Mouse (Mus musculus) midbrain, embryonic 12.5 days (tissue): Measurements from ENCODE around the gene Tmem262. TPM values are rescaled to one million over a fixed set of nuclear protein-coding genes. Genes with fewer than 3 reads are reported as not detected.

Source experiments
- ATAC-seq: fragments of 200-750 bp; cut with Nextera tagmentation; 2 replicates; pipeline ENCODE4 v1.8.0; 2017; ENCODE audit warnings: low read depth, moderate TSS enrichment, moderate library complexity; ENCODE audit not compliant: low FRiP score
- H3K27ac ChIP-seq: fragments of 300-500 bp; sonication (generic); replicated peaks from 2 replicates; pipeline ENCODE4 v1.5.1; 2016; ENCODE audit warnings: mild to moderate bottlenecking
- H3K27me3 ChIP-seq: fragments of 300-500 bp; sonication (generic); 2 replicates; pipeline ENCODE4 v1.6.1; 2016; ENCODE audit warnings: mild to moderate bottlenecking
- H3K36me3 ChIP-seq: fragments of 300-500 bp; sonication (generic); 2 replicates; pipeline ENCODE4 v1.6.1; 2016
- H3K4me1 ChIP-seq: fragments of 300-500 bp; sonication (generic); 2 replicates; pipeline ENCODE4 v1.6.1; 2016
- H3K4me2 ChIP-seq: fragments of 300-500 bp; sonication (generic); replicated peaks from 2 replicates; pipeline ENCODE4 v1.6.1; 2016; ENCODE audit warnings: mild to moderate bottlenecking, moderate library complexity
- H3K4me3 ChIP-seq: fragments of 300-500 bp; sonication (generic); 2 replicates; pipeline ENCODE4 v1.5.1; 2016; ENCODE audit warnings: mild to moderate bottlenecking
- H3K9ac ChIP-seq: fragments of 300-500 bp; sonication (generic); replicated peaks from 2 replicates; pipeline ENCODE4 v1.6.1; 2016; ENCODE audit warnings: mild to moderate bottlenecking, moderate library complexity
- H3K9me3 ChIP-seq: fragments of 300-500 bp; sonication (generic); 2 replicates; pipeline ENCODE4 v1.6.1; 2016; ENCODE audit warnings: mild to moderate bottlenecking
- WGBS: fragments of 180-500 bp; shearing (Covaris S2); methylation state at CpG from one replicate; pipeline ENCODE4 v1.1.7; 2016; 5-methylcytosine and 5-hydroxymethylcytosine counted together
- polyA plus RNA-seq: library from polyadenylated mRNA; unstranded; fragments of >200 nt; fragmentation: Nextera tagmentation; extraction: Ambion mirVana; gene quantifications from 2 replicates; pipeline ENCODE4 v1.2.1, GENCODE M21; 2016

Tmem262 gene
- polyA plus RNA-seq, 1 experiment from 2014 or later, result not detected

- H3K4me2 ChIP-seq, result no peak within 1 kb of the TSS
- H3K4me3 ChIP-seq, result no peak within 1 kb of the TSS
- no peak for ATAC-seq
- H3K9ac ChIP-seq, result no peak within 1 kb of the TSS
- peaks cover 43% of the 10 kb centered on the region for H3K36me3 ChIP-seq
- no peak within 1 kb of the TSS for H3K27ac ChIP-seq
- no peaks in the 10 kb centered on the region for H3K27me3 ChIP-seq
- 89% methylated on average over 9 of the region's 9 CpGs for WGBS
- peaks cover 30% of the 10 kb centered on the region for H3K4me1 ChIP-seq
- H3K9me3 ChIP-seq, result no peaks in the 10 kb centered on the region
Observed at GRCm38 (mm10) chr19:6082156-6082555, 2.3 kb downstream of the Tmem262 start, which contains the start of gene Gm28374. Gm28374 (minus strand) TSS chr19:6082256.

GRCm38 (mm10) chr19:6084478-6085248 is 4.8 kb downstream of the Tmem262 start, which contains the start of the genes Zfpl1 and Cdca5:
Zfpl1 (minus strand) TSS chr19:6084956.
Cdca5 (plus strand) TSS chr19:6084983.
- H3K9me3 ChIP-seq, result no peaks in the 10 kb centered on the region
- peak within 1 kb of the TSS; percentile 79 for H3K4me3 ChIP-seq
- WGBS, result under 1% methylated on average over 58 of the region's 58 CpGs
- peak within 1 kb of the TSS; percentile 81 for H3K9ac ChIP-seq
- peak; percentile 90 for ATAC-seq
- H3K27ac ChIP-seq, result 0 out of 2 replicates have a peak within 1 kb of the TSS, but pooled peaks have one; percentile 49
- H3K4me1 ChIP-seq, result peaks cover 26% of the 10 kb centered on the region
- H3K36me3 ChIP-seq, result peaks cover 62% of the 10 kb centered on the region
- H3K4me2 ChIP-seq, result peak within 1 kb of the TSS; percentile 89
- no peaks in the 10 kb centered on the region for H3K27me3 ChIP-seq

- Histone ChIP-seq H3K4me1 (peaks cover 26% of the 10 kb centered on the region), H3K4me2 (peak overlapping the region; percentile 89), H3K27ac (0 out of 2 replicates have a peak overlapping the region, but pooled peaks have one; percentile 49), H3K36me3 (peaks cover 61% of the 10 kb centered on the region), H3K9me3 (no peaks in the 10 kb centered on the region), H3K27me3 (no peaks in the 10 kb centered on the region), H3K9ac (peak overlapping the region; percentile 56), H3K4me3 (peak overlapping the region; percentile 79)
- under 1% methylated on average over 17 of the region's 17 CpGs for WGBS
- ATAC-seq, result peak; percentile 64
Observed at GRCm38 (mm10) chr19:6085417-6085879, 5.6 kb downstream of the Tmem262 start.

- Histone ChIP-seq H3K27me3 (no peaks in the 10 kb centered on the region), H3K9me3 (no peaks in the 10 kb centered on the region), H3K4me1 (peaks cover 20% of the 10 kb centered on the region), H3K4me2 (no peak overlapping the region), H3K27ac (no peak overlapping the region), H3K4me3 (no peak overlapping the region), H3K9ac (no peak overlapping the region), H3K36me3 (peaks cover 64% of the 10 kb centered on the region)
- 93% methylated on average over 13 of the region's 13 CpGs for WGBS
- no peak for ATAC-seq
Observed at GRCm38 (mm10) chr19:6088841-6089240, 9.0 kb downstream of the Tmem262 start.

- Histone ChIP-seq H3K36me3 (peaks cover 54% of the 10 kb centered on the region), H3K9ac (no peak within 1 kb of the TSS), H3K27ac (no peak within 1 kb of the TSS), H3K27me3 (no peaks in the 10 kb centered on the region), H3K9me3 (no peaks in the 10 kb centered on the region), H3K4me3 (no peak within 1 kb of the TSS), H3K4me1 (no peaks in the 10 kb centered on the region), H3K4me2 (no peak within 1 kb of the TSS)
- 95% methylated on average over 7 of the region's 7 CpGs for WGBS
- ATAC-seq, result no peak
Observed at GRCm38 (mm10) chr19:6094119-6094518, 14.3 kb downstream of the Tmem262 start, which contains the start of gene AC131692.1. AC131692.1 (plus strand) TSS chr19:6094419.

GRCm38 (mm10) chr19:6097847-6098246 is 18.0 kb downstream of the Tmem262 start:
- Histone ChIP-seq H3K4me1 (no peaks in the 10 kb centered on the region), H3K27ac (no peak overlapping the region), H3K9ac (no peak overlapping the region), H3K4me2 (no peak overlapping the region), H3K9me3 (no peaks in the 10 kb centered on the region), H3K4me3 (no peak overlapping the region), H3K27me3 (no peaks in the 10 kb centered on the region), H3K36me3 (peaks cover 27% of the 10 kb centered on the region)
- no peak for ATAC-seq
- 89% methylated on average over 3 of the region's 3 CpGs for WGBS

GRCm38 (mm10) chr19:6101186-6101585 is 21.4 kb downstream of the Tmem262 start:
- no peak overlapping the region for H3K4me3 ChIP-seq
- WGBS, result 83% methylated on average over 6 of the region's 6 CpGs
- H3K36me3 ChIP-seq, result peaks cover 5% of the 10 kb centered on the region; the same call in 1 of the 2 replicates
- H3K4me2 ChIP-seq, result no peak overlapping the region
- no peaks in the 10 kb centered on the region for H3K4me1 ChIP-seq
- H3K9me3 ChIP-seq, result no peaks in the 10 kb centered on the region
- H3K9ac ChIP-seq, result no peak overlapping the region
- H3K27me3 ChIP-seq, result no peaks in the 10 kb centered on the region
- no peak for ATAC-seq
- no peak overlapping the region for H3K27ac ChIP-seq

- H3K9me3 ChIP-seq, result no peaks in the 10 kb centered on the region
- no peaks in the 10 kb centered on the region for H3K27me3 ChIP-seq
- no peak overlapping the region for H3K27ac ChIP-seq
- H3K4me2 ChIP-seq, result no peak overlapping the region
- no peak for ATAC-seq
- peaks cover 2% of the 10 kb centered on the region; the same call in 1 of the 2 replicates for H3K36me3 ChIP-seq
- no peaks in the 10 kb centered on the region for H3K4me1 ChIP-seq
- no peak overlapping the region for H3K4me3 ChIP-seq
- WGBS, result 82% methylated on average over 6 of the region's 6 CpGs
- no peak overlapping the region for H3K9ac ChIP-seq
Observed at GRCm38 (mm10) chr19:6102169-6102853, 22.5 kb downstream of the Tmem262 start.

- H3K27ac ChIP-seq, result no peak overlapping the region
- WGBS, result 71% methylated on average over 4 of the region's 4 CpGs
- H3K27me3 ChIP-seq, result no peaks in the 10 kb centered on the region
- no peaks in the 10 kb centered on the region for H3K4me1 ChIP-seq
- no peak for ATAC-seq
- H3K9me3 ChIP-seq, result no peaks in the 10 kb centered on the region
- no peak overlapping the region for H3K9ac ChIP-seq
- H3K4me2 ChIP-seq, result no peak overlapping the region
- 0 out of 2 replicates have a peak, but pooled peaks cover 2% of the 10 kb centered on the region for H3K36me3 ChIP-seq
- no peak overlapping the region for H3K4me3 ChIP-seq
Observed at GRCm38 (mm10) chr19:6104476-6104875, 24.6 kb downstream of the Tmem262 start.

GRCm38 (mm10) chr19:6105586-6105985 is 25.8 kb downstream of the Tmem262 start, which contains the start of gene Naaladl1:
Naaladl1 (plus strand) TSS chr19:6105782.
- Histone ChIP-seq H3K9ac (no peak within 1 kb of the TSS), H3K4me3 (no peak within 1 kb of the TSS), H3K36me3 (no peaks in the 10 kb centered on the region), H3K4me2 (no peak within 1 kb of the TSS), H3K9me3 (no peaks in the 10 kb centered on the region), H3K4me1 (no peaks in the 10 kb centered on the region), H3K27ac (no peak within 1 kb of the TSS), H3K27me3 (no peaks in the 10 kb centered on the region)
- WGBS, result 84% methylated on average over 7 of the region's 7 CpGs
- no peak for ATAC-seq

GRCm38 (mm10) chr19:6113116-6113515 is 33.3 kb downstream of the Tmem262 start:
- peaks cover 12% of the 10 kb centered on the region for H3K4me1 ChIP-seq

More at GRCm38 (mm10) chr19:6113116-6113515, 33.3 kb downstream of the Tmem262 start:
- H3K4me3 ChIP-seq, result no peak overlapping the region
- no peak overlapping the region for H3K4me2 ChIP-seq
- peaks cover 24% of the 10 kb centered on the region for H3K36me3 ChIP-seq
- H3K27ac ChIP-seq, result no peak overlapping the region
- ATAC-seq, result no peak
- H3K9ac ChIP-seq, result no peak overlapping the region
- 72% methylated on average over 6 of the region's 6 CpGs for WGBS
- no peaks in the 10 kb centered on the region for H3K27me3 ChIP-seq
- no peaks in the 10 kb centered on the region for H3K9me3 ChIP-seq
